23 mouse cellular contexts compared by ENCODE assay signal in the genomic region with DNA sequence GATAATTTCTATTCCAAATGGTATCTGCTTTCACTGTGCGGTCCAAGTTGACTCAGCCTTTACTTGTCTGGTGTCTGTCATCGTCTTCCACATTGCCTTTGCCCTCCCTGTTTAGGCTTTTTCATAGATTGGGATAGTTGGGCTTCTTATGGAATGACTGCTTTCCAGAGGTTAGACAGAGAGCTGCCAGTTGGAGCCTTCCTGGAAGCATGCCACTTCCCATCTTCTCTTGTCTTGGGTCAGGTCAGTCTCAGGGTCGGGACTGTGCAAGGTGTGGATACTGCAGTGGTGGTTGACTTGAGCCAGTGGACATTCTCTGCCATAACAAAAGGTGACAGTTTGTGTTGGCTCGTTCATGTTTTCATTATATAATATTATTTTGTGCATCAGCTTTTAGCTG. TPM values are rescaled to one million over a fixed set of nuclear protein-coding genes. Genes with fewer than 3 reads are reported as not detected.
DNase-seq lines count a peak whose midpoint lies in the region; ATAC-seq lines count a peak whose summit lies in the region.
"Had no signal": no experiment of that assay in that cellular context is flagged by ENCODE, and none has a peak within 500 bp of the region (broad histone marks: within the 10 kb centered on the region; RNA-seq: fewer than 3 reads in every experiment).

No protein-coding gene starts in this region.

- 78% methylated on average over 4 of the region's 4 CpGs for WGBS in heart, embryonic 10.5 days
- 65% methylated on average over 4 of the region's 4 CpGs for WGBS in heart, embryonic 12.5 days
- WGBS in liver, embryonic 11.5 days = 78% methylated on average over 4 of the region's 4 CpGs

- no peaks in the 10 kb centered on the region for H3K27me3 ChIP-seq in heart, embryonic 10.5 days (ENCODE audit: insufficient read depth, poor library complexity, severe bottlenecking)
- H3K27me3 ChIP-seq in heart, embryonic 12.5 days (replicated peaks) = no peaks in the 10 kb centered on the region
- no peaks in the 10 kb centered on the region for H3K27me3 ChIP-seq in liver, embryonic 11.5 days (replicated peaks; ENCODE audit: control insufficient read depth, insufficient read depth, low read length)
- H3K27me3 ChIP-seq: embryonic facial prominence, embryonic 13.5 days; forebrain, embryonic 12.5 days; forebrain, embryonic 15.5 days; heart, embryonic 15.5 days; hindbrain, embryonic 13.5 days; intestine, embryonic 15.5 days had no signal

- H3K9ac ChIP-seq in heart, embryonic 12.5 days = no peak overlapping the region
- H3K9ac ChIP-seq in liver, embryonic 11.5 days (ENCODE audit: low read depth, low read length) = no peak overlapping the region
- H3K9ac ChIP-seq: embryonic facial prominence, embryonic 13.5 days; forebrain, embryonic 12.5 days; forebrain, embryonic 15.5 days; heart, embryonic 15.5 days; hindbrain, embryonic 13.5 days; intestine, embryonic 15.5 days had no signal

- H3K9me3 ChIP-seq in heart, embryonic 10.5 days = no peaks in the 10 kb centered on the region
- H3K9me3 ChIP-seq in heart, embryonic 12.5 days (replicated peaks) = no peaks in the 10 kb centered on the region
- H3K9me3 ChIP-seq in liver, embryonic 11.5 days (ENCODE audit: control insufficient read depth, low read length) = no peaks in the 10 kb centered on the region
- H3K9me3 ChIP-seq: embryonic facial prominence, embryonic 10.5 days; embryonic facial prominence, embryonic 13.5 days; forebrain, embryonic 12.5 days; forebrain, embryonic 15.5 days; heart, embryonic 15.5 days; hindbrain, embryonic 10.5 days; hindbrain, embryonic 13.5 days; intestine, embryonic 15.5 days had no signal

- no peak overlapping the region for H3K27ac ChIP-seq in heart, embryonic 10.5 days
- H3K27ac ChIP-seq in heart, embryonic 12.5 days (ENCODE audit: poor library complexity, severe bottlenecking) = no peak overlapping the region
- no peak overlapping the region for H3K27ac ChIP-seq in liver, embryonic 11.5 days (ENCODE audit: low read depth, low read length)
- H3K27ac ChIP-seq: embryonic facial prominence, embryonic 10.5 days; embryonic facial prominence, embryonic 13.5 days; forebrain, embryonic 12.5 days; forebrain, embryonic 15.5 days; heart, embryonic 15.5 days; hindbrain, embryonic 10.5 days; intestine, embryonic 15.5 days had no signal

- ATAC-seq in heart, embryonic 12.5 days (ENCODE audit: insufficient number of reproducible peaks, low FRiP score) = no peak
- no peak for ATAC-seq in liver, embryonic 11.5 days (replicated peaks; ENCODE audit: low FRiP score)
- ATAC-seq: activated CD4-positive, CD25-positive, alpha-beta regulatory T cell, adult 4 months had no signal

- no peak overlapping the region for H3K4me3 ChIP-seq in heart, embryonic 10.5 days
- H3K4me3 ChIP-seq in heart, embryonic 12.5 days = no peak overlapping the region
- H3K4me3 ChIP-seq in liver, embryonic 11.5 days (ENCODE audit: low read depth, low read length) = no peak overlapping the region
- H3K4me3 ChIP-seq: embryonic facial prominence, embryonic 10.5 days; embryonic facial prominence, embryonic 13.5 days; erythroblast, embryonic 14.5 days; forebrain, embryonic 12.5 days; forebrain, embryonic 15.5 days; heart, embryonic 15.5 days; hindbrain, embryonic 10.5 days; hindbrain, embryonic 13.5 days; intestine, embryonic 15.5 days had no signal

- peaks cover 88% of the 10 kb centered on the region for H3K4me1 ChIP-seq in heart, embryonic 10.5 days
- H3K4me1 ChIP-seq in heart, embryonic 12.5 days (replicated peaks) = peaks cover 92% of the 10 kb centered on the region
- H3K4me1 ChIP-seq in liver, embryonic 11.5 days (replicated peaks; ENCODE audit: control insufficient read depth, insufficient read depth, low read length) = peaks cover 40% of the 10 kb centered on the region

- no peak overlapping the region for H3K4me2 ChIP-seq in heart, embryonic 12.5 days
- H3K4me2 ChIP-seq in liver, embryonic 11.5 days = no peak overlapping the region
- H3K4me2 ChIP-seq: embryonic facial prominence, embryonic 13.5 days; forebrain, embryonic 12.5 days; forebrain, embryonic 15.5 days; heart, embryonic 15.5 days; hindbrain, embryonic 13.5 days; intestine, embryonic 15.5 days had no signal

- no peaks in the 10 kb centered on the region for H3K36me3 ChIP-seq in heart, embryonic 10.5 days
- no peaks in the 10 kb centered on the region for H3K36me3 ChIP-seq in heart, embryonic 12.5 days
- H3K36me3 ChIP-seq in liver, embryonic 11.5 days (ENCODE audit: control insufficient read depth, insufficient read depth, low read length) = no peaks in the 10 kb centered on the region
- H3K36me3 ChIP-seq: embryonic facial prominence, embryonic 10.5 days; embryonic facial prominence, embryonic 13.5 days; forebrain, embryonic 12.5 days; forebrain, embryonic 15.5 days; heart, embryonic 15.5 days; hindbrain, embryonic 13.5 days; intestine, embryonic 15.5 days had no signal

- peak; percentile 53 for DNase-seq in gastrocnemius, adult 18-20 months (ENCODE audit: low spot score)
- no peak for DNase-seq in gastrocnemius, postnatal 10 days
- DNase-seq in heart, embryonic 10.5 days (ENCODE audit: low spot score) = peak; percentile 67
- peak; percentile 24 for DNase-seq in liver, embryonic 11.5 days (ENCODE audit: low spot score)
- no peak for DNase-seq in liver
- DNase-seq: adrenal gland, adult 8-10 months; adrenal gland, postnatal 25 days; cerebellum, adult 11-12 months; cerebellum, adult 8-10 months; cerebellum, postnatal 36 days; embryo, embryonic 11 days; kidney, adult 11 months had no signal

RNA-seq across cellular contexts. Expression of a gene that starts 17.7 kb away (rescaled TPM):
- 100 to 1,000 TPM in 1 of 2 experiments, 10 to 100 TPM in 1; 96.7 to 105 TPM for total RNA-seq in gastrocnemius, adult 18-20 months (2021)
- total RNA-seq in gastrocnemius, postnatal 10 days (2021) = 10 to 100 TPM; 83.9 to 93.5 TPM
- polyA plus RNA-seq in heart, embryonic 10.5 days (2016; fragmentation: Nextera tagmentation; extraction: Ambion mirVana) = 7.7 and 8.1 TPM in 2 replicates
- 7.3 and 7.9 TPM in 2 replicates for polyA plus RNA-seq in heart, embryonic 12.5 days (2016; fragmentation: Nextera tagmentation; extraction: Ambion mirVana)
- 9.0 TPM in 2 replicates for polyA plus RNA-seq in liver, embryonic 11.5 days (2014; fragmentation: Nextera tagmentation; extraction: Ambion mirVana)

Comparison
In these comparisons a context has a peak if more than half of its experiments do, and no peak if none do; other contexts are left out.
1. DNase-seq: peak in gastrocnemius, adult 18-20 months (single experiment), heart, embryonic 10.5 days (single experiment) and liver, embryonic 11.5 days (single experiment); none in gastrocnemius, postnatal 10 days (single experiment) and liver (single experiment).